Mouse (Mus musculus) embryonic facial prominence, embryonic 12.5 days (tissue): ENCODE measurements around the gene H2al1d. TPM values are rescaled to one million over a fixed set of nuclear protein-coding genes. Genes with fewer than 3 reads are reported as not detected.
"Not testable (repeated sequence)": the region's sequence is repeated elsewhere in the genome, so short reads cannot be mapped to it uniquely, and the experiment has no call there.

Source experiments
- ATAC-seq: fragments of 200-750 bp; cut with Nextera tagmentation; 2 replicates; pipeline ENCODE4 v1.8.0; 2017; ENCODE audit not compliant: insufficient number of reproducible peaks, insufficient read depth, low FRiP score, low TSS enrichment
- H3K27ac ChIP-seq: fragments of 300-500 bp; sonication (generic); 2 replicates; pipeline ENCODE4 v1.5.1; 2016; ENCODE audit warnings: mild to moderate bottlenecking
- H3K27me3 ChIP-seq: fragments of 300-500 bp; sonication (generic); 2 replicates; pipeline ENCODE4 v1.6.1; 2016; ENCODE audit warnings: mild to moderate bottlenecking, moderate library complexity
- H3K36me3 ChIP-seq: fragments of 300-500 bp; sonication (generic); 2 replicates; pipeline ENCODE4 v1.6.1; 2016; ENCODE audit warnings: mild to moderate bottlenecking
- H3K4me1 ChIP-seq: fragments of 300-500 bp; sonication (generic); 2 replicates; pipeline ENCODE4 v1.6.1; 2016
- H3K4me2 ChIP-seq: fragments of 300-500 bp; sonication (generic); replicated peaks from 2 replicates; pipeline ENCODE4 v1.6.1; 2016; ENCODE audit warnings: mild to moderate bottlenecking, moderate library complexity
- H3K4me3 ChIP-seq: fragments of 300-500 bp; sonication (generic); 2 replicates; pipeline ENCODE4 v1.5.1; 2016; ENCODE audit warnings: mild to moderate bottlenecking
- H3K9ac ChIP-seq: fragments of 300-500 bp; sonication (generic); 2 replicates; pipeline ENCODE4 v1.6.1; 2016; ENCODE audit warnings: mild to moderate bottlenecking, moderate library complexity
- H3K9me3 ChIP-seq: fragments of 300-500 bp; sonication (generic); 2 replicates; pipeline ENCODE4 v1.6.1; 2016; ENCODE audit warnings: mild to moderate bottlenecking, moderate library complexity
- WGBS: fragments of 180-500 bp; shearing (Covaris S2); methylation state at CpG from one replicate; pipeline ENCODE4 v1.1.7; 2016; 5-methylcytosine and 5-hydroxymethylcytosine counted together
- polyA plus RNA-seq: library from polyadenylated mRNA; unstranded; fragments of >200 nt; fragmentation: Nextera tagmentation; extraction: Ambion mirVana; gene quantifications from 2 replicates; pipeline ENCODE4 v1.2.1, GENCODE M21; 2016

The H2al1d gene
- not detected in 2 replicates for polyA plus RNA-seq

DNA sequence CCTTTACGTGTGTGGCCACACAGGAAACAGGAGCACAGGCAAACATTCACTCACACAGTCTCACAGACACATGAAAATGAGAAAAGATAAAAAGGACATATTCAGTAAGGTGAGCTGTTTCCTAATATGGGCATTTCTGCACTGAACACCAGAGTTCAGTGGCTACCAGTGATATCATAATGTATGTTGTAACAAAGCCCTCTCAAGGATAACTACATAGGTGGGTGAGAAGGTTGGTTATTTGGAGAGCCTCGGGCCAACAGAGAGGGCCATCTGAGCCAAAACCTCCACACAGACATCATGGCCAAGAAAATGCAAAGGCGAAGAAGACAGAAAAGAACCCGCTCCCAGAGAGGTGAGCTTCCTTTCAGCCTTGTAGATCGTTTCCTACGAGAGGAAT is at the start of gene H2al1d:
Gene H2al1d, plus strand, starts transcription at position 301 of the 400 bp plus-strand sequence.
- ATAC-seq, H3K4me3 ChIP-seq, H3K4me1 ChIP-seq, H3K36me3 ChIP-seq, H3K9ac ChIP-seq, H3K9me3 ChIP-seq, H3K27ac ChIP-seq, H3K4me2 ChIP-seq, H3K27me3 ChIP-seq: not testable (repeated sequence)
- no CpG with 5 or more reads among the region's 6 CpGs for WGBS

GRCm38 (mm10) chrX:11264918-11265317 is 43.7 kb upstream of the H2al1d start:
- no peak overlapping the region for H3K4me2 ChIP-seq
- WGBS: 53% methylated on average over 8 of the region's 8 CpGs
- no peak overlapping the region for H3K4me3 ChIP-seq
- no peaks in the 10 kb centered on the region for H3K9me3 ChIP-seq
- ATAC-seq: no peak
- H3K27me3 ChIP-seq: peaks cover 7% of the 10 kb centered on the region
- no peak overlapping the region for H3K27ac ChIP-seq
- no peaks in the 10 kb centered on the region for H3K36me3 ChIP-seq
- H3K9ac ChIP-seq: no peak overlapping the region
- H3K4me1 ChIP-seq: no peaks in the 10 kb centered on the region

GRCm38 (mm10) chrX:11267791-11268190 is 40.8 kb upstream of the H2al1d start:
- H3K4me1 ChIP-seq: no peaks in the 10 kb centered on the region
- H3K36me3 ChIP-seq: no peaks in the 10 kb centered on the region
- no peak overlapping the region for H3K4me2 ChIP-seq
- H3K9me3 ChIP-seq: no peaks in the 10 kb centered on the region
- no peak overlapping the region for H3K9ac ChIP-seq
- WGBS: 64% methylated on average over 7 of the region's 7 CpGs
- ATAC-seq: no peak
- H3K27me3 ChIP-seq: peaks cover 10% of the 10 kb centered on the region; the same call in 1 of the 2 replicates
- no peak overlapping the region for H3K4me3 ChIP-seq
- H3K27ac ChIP-seq: no peak overlapping the region

GRCm38 (mm10) chrX:11269074-11269473 is 39.5 kb upstream of the H2al1d start:
- no peaks in the 10 kb centered on the region for H3K36me3 ChIP-seq
- H3K27me3 ChIP-seq: peaks cover 10% of the 10 kb centered on the region; the same call in 1 of the 2 replicates
- H3K9me3 ChIP-seq: no peaks in the 10 kb centered on the region
- no peak overlapping the region for H3K4me2 ChIP-seq
- no peak overlapping the region for H3K27ac ChIP-seq
- no peak overlapping the region for H3K9ac ChIP-seq
- 92% methylated on average over 3 of the region's 3 CpGs for WGBS
- no peak for ATAC-seq
- no peak overlapping the region for H3K4me3 ChIP-seq
- no peaks in the 10 kb centered on the region for H3K4me1 ChIP-seq

DNA sequence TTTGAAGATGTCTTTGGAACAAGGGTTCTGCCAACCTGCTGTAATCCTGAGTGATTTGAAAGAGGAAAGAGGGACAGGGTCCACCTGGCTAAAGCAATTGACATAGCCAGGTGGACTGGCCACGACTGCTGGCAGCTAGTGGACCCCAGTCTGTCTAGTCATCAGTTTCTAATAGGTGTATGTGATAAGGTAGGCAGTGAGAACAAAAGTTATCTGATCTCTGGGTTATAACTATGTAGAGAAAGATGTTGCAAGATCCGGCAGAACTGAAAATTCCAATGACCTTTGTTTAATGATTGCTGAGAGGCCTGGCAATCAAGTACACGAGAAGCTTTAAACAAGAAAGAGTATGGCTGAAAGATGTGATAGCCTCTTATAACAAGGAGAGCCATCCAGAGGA is 35.4 kb upstream of the H2al1d start:
- 79% methylated on average over 3 of the region's 3 CpGs for WGBS
- Histone ChIP-seq H3K4me2 (no peak overlapping the region), H3K9ac (no peak overlapping the region), H3K27me3 (0 out of 2 replicates have a peak, but pooled peaks cover 3% of the 10 kb centered on the region), H3K4me1 (no peaks in the 10 kb centered on the region), H3K36me3 (no peaks in the 10 kb centered on the region), H3K27ac (no peak overlapping the region), H3K4me3 (no peak overlapping the region), H3K9me3 (no peaks in the 10 kb centered on the region)
- ATAC-seq: no peak

- Histone ChIP-seq H3K27me3 (0 out of 2 replicates have a peak, but pooled peaks cover 3% of the 10 kb centered on the region), H3K36me3 (no peaks in the 10 kb centered on the region), H3K4me3 (no peak overlapping the region), H3K9ac (no peak overlapping the region), H3K9me3 (no peaks in the 10 kb centered on the region), H3K4me2 (no peak overlapping the region), H3K27ac (no peak overlapping the region), H3K4me1 (no peaks in the 10 kb centered on the region)
- no peak for ATAC-seq
- 82% methylated on average over 6 of the region's 6 CpGs for WGBS
These were observed 31.5 kb upstream of the H2al1d start for GRCm38 (mm10) chrX:11277083-11277482.

GRCm38 (mm10) chrX:11280741-11281140 is 27.9 kb upstream of the H2al1d start:
- no peaks in the 10 kb centered on the region for H3K36me3 ChIP-seq
- 64% methylated on average over 2 of the region's 2 CpGs for WGBS
- no peak overlapping the region for H3K4me2 ChIP-seq
- no peaks in the 10 kb centered on the region for H3K27me3 ChIP-seq
- H3K9me3 ChIP-seq: no peaks in the 10 kb centered on the region
- no peaks in the 10 kb centered on the region for H3K4me1 ChIP-seq
- H3K4me3 ChIP-seq: no peak overlapping the region
- ATAC-seq: no peak
- no peak overlapping the region for H3K27ac ChIP-seq
- no peak overlapping the region for H3K9ac ChIP-seq

DNA sequence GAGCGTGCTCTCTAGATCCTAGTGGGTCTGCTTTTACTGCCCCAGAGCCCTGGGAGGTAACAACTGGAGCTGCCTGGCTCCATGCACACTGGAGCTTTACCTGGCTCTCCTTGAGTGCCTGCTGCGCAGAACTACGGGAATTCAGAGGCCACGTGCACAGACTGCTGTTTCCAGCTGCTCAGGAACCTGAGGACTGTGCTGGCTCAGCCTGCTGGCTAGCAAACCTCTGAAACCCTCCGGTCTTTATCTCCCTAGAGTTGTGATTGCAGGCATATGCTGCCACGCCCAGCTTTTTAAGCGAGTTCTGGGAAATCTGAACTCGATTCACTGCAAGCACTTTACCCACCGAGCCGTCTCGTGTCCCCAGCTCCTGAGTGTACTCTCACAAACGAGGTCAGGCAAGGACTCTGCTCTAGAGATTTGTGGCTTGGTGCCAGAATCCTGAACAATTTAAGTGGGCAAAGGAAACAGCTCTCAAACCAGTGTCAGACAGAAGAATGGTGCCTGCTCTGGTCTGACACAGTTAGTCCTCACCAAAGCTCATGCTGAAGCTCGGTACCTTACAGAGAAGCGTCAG is 20.2 kb upstream of the H2al1d start:
- Histone ChIP-seq H3K27ac (no peak overlapping the region), H3K4me2 (no peak overlapping the region), H3K4me3 (no peak overlapping the region), H3K36me3 (no peaks in the 10 kb centered on the region), H3K9ac (no peak overlapping the region), H3K27me3 (peaks cover 8% of the 10 kb centered on the region; the same call in 1 of the 2 replicates), H3K4me1 (no peaks in the 10 kb centered on the region), H3K9me3 (no peaks in the 10 kb centered on the region)
- ATAC-seq: no peak
- WGBS: 72% methylated on average over 14 of the region's 14 CpGs

- Histone ChIP-seq H3K27me3 (peaks cover 8% of the 10 kb centered on the region; the same call in 1 of the 2 replicates), H3K9ac (no peak overlapping the region), H3K9me3 (no peaks in the 10 kb centered on the region), H3K36me3 (no peaks in the 10 kb centered on the region), H3K4me1 (no peaks in the 10 kb centered on the region), H3K27ac (no peak overlapping the region), H3K4me2 (no peak overlapping the region), H3K4me3 (no peak overlapping the region)
- ATAC-seq: no peak
- WGBS: 55% methylated on average over 4 of the region's 4 CpGs
These were observed 19.4 kb upstream of the H2al1d start for GRCm38 (mm10) chrX:11289244-11289643.

GRCm38 (mm10) chrX:11298957-11299356 is 9.7 kb upstream of the H2al1d start, which contains the start of gene H2al1a:
Gene H2al1a (plus strand): TSS chrX:11299257.
- not testable (repeated sequence) for H3K4me2 ChIP-seq, H3K9ac ChIP-seq, H3K27ac ChIP-seq, H3K4me3 ChIP-seq, H3K36me3 ChIP-seq, ATAC-seq, H3K9me3 ChIP-seq, H3K4me1 ChIP-seq, H3K27me3 ChIP-seq
- no CpG with 5 or more reads among the region's 3 CpGs for WGBS

DNA sequence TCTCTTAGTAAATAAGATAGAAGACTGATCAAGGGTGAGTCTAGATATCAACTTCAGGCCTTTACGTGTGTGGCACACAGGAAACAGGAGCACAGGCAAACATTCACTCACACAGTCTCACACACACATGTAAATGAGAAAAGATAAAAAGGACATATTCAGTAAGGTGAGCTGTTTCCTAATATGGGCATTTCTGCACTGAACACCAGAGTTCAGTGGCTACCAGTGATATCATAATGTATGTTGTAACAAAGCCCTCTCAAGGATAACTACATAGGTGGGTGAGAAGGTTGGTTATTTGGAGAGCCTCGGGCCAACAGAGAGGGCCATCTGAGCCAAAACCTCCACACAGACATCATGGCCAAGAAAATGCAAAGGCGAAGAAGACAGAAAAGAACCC is 6.5 kb upstream of the H2al1d start, which contains the start of gene H2al1b:
Gene H2al1b, plus strand, starts transcription at position 301 of the 400 bp plus-strand sequence.
- not testable (repeated sequence) for H3K9me3 ChIP-seq, H3K27me3 ChIP-seq, H3K4me1 ChIP-seq, ATAC-seq, H3K27ac ChIP-seq, H3K9ac ChIP-seq, H3K4me3 ChIP-seq, H3K4me2 ChIP-seq, H3K36me3 ChIP-seq
- 96% methylated on average over 1 of the region's 3 CpGs for WGBS

DNA sequence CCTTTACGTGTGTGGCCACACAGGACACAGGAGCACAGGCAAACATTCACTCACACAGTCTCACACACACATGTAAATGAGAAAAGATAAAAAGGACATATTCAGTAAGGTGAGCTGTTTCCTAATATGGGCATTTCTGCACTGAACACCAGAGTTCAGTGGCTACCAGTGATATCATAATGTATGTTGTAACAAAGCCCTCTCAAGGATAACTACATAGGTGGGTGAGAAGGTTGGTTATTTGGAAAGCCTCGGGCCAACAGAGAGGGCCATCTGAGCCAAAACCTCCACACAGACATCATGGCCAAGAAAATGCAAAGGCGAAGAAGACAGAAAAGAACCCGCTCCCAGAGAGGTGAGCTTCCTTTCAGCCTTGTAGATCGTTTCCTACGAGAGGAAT is 3.3 kb upstream of the H2al1d start, which contains the start of gene H2al1c:
Gene H2al1c, plus strand, starts transcription at position 301 of the 400 bp plus-strand sequence.
- not testable (repeated sequence) for H3K27ac ChIP-seq, H3K9me3 ChIP-seq, H3K4me1 ChIP-seq, H3K9ac ChIP-seq, H3K4me2 ChIP-seq, ATAC-seq, H3K27me3 ChIP-seq, H3K4me3 ChIP-seq, H3K36me3 ChIP-seq
- WGBS: 100% methylated on average over 2 of the region's 6 CpGs
